Mouse (Mus musculus) limb, embryonic 13.5 days (tissue): Measurements from ENCODE around the gene En2. TPM values are rescaled to one million over a fixed set of nuclear protein-coding genes. Genes with fewer than 3 reads are reported as not detected.

Experiments
- ATAC-seq: fragments of 200-750 bp; cut with Nextera tagmentation; 2 replicates; pipeline ENCODE4 v1.8.0; 2017; ENCODE audit warnings: low read depth, moderate number of reproducible peaks, moderate TSS enrichment; ENCODE audit not compliant: low FRiP score
- H3K27ac ChIP-seq: fragments of 300-500 bp; sonication (generic); 2 replicates; pipeline ENCODE4 v1.5.1; 2015; ENCODE audit warnings: inconsistent platforms, mild to moderate bottlenecking, moderate library complexity
- H3K27me3 ChIP-seq: fragments of 300-500 bp; sonication (generic); 2 replicates; pipeline ENCODE4 v1.6.1; 2015; ENCODE audit warnings: mild to moderate bottlenecking, inconsistent platforms
- H3K36me3 ChIP-seq: fragments of 300-500 bp; sonication (generic); 2 replicates; pipeline ENCODE4 v1.6.1; 2015; ENCODE audit warnings: inconsistent platforms, mild to moderate bottlenecking, moderate library complexity
- H3K4me1 ChIP-seq: fragments of 300-500 bp; sonication (generic); 2 replicates; pipeline ENCODE4 v1.6.1; 2015; ENCODE audit warnings: inconsistent platforms
- H3K4me2 ChIP-seq: fragments of 300-500 bp; sonication (generic); replicated peaks from 2 replicates; pipeline ENCODE4 v1.6.1; 2015; ENCODE audit warnings: inconsistent platforms, mild to moderate bottlenecking, moderate library complexity
- H3K4me3 ChIP-seq: fragments of 300-500 bp; sonication (generic); 2 replicates; pipeline ENCODE4 v1.5.1; 2015; ENCODE audit warnings: moderate library complexity, mild to moderate bottlenecking, inconsistent platforms
- H3K9ac ChIP-seq: fragments of 300-500 bp; sonication (generic); 2 replicates; pipeline ENCODE4 v1.6.1; 2015; ENCODE audit warnings: mild to moderate bottlenecking, inconsistent platforms
- H3K9me3 ChIP-seq: fragments of 300-500 bp; sonication (generic); 2 replicates; pipeline ENCODE4 v1.6.1; 2016; ENCODE audit warnings: inconsistent platforms
- whole genome bisulfite sequencing: fragments of 180-500 bp; shearing (Covaris S2); methylation state at CpG from one replicate; pipeline ENCODE4 v1.1.7; 2015; 5-methylcytosine and 5-hydroxymethylcytosine counted together
- polyA plus RNA-seq: library from polyadenylated mRNA; unstranded; fragments of >200 nt; fragmentation: Nextera tagmentation; extraction: Ambion mirVana; gene quantifications from 2 replicates; pipeline ENCODE4 v1.2.1, GENCODE M21; 2015

En2 gene
- polyA plus RNA-seq, 1 experiment from 2014 or later: not detected

- Histone ChIP-seq H3K9me3 (no peaks in the 10 kb centered on the region), H3K27me3 (peaks cover 95% of the 10 kb centered on the region), H3K36me3 (no peaks in the 10 kb centered on the region), H3K4me2 (no peak overlapping the region), H3K9ac (no peak overlapping the region), H3K4me1 (no peaks in the 10 kb centered on the region), H3K4me3 (no peak overlapping the region), H3K27ac (no peak overlapping the region)
- no peak for ATAC-seq
- 0% methylated on average over 1 of the region's 1 CpGs for WGBS
Observed at GRCm38 (mm10) chr5:28173674-28174073, 8.2 kb downstream of the En2 start.

- no peak for ATAC-seq
- H3K36me3 ChIP-seq: no peaks in the 10 kb centered on the region
- H3K27me3 ChIP-seq: peaks cover 95% of the 10 kb centered on the region
- H3K9ac ChIP-seq: no peak overlapping the region
- no peak overlapping the region for H3K4me3 ChIP-seq
- H3K4me1 ChIP-seq: no peaks in the 10 kb centered on the region
- H3K9me3 ChIP-seq: no peaks in the 10 kb centered on the region
- no peak overlapping the region for H3K27ac ChIP-seq
- no peak overlapping the region for H3K4me2 ChIP-seq
- WGBS: 1% methylated on average over 9 of the region's 9 CpGs
Observed at GRCm38 (mm10) chr5:28174086-28174485, 8.6 kb downstream of the En2 start.

GRCm38 (mm10) chr5:28174876-28175569, 9.5 kb downstream of the En2 start:
- H3K27me3 ChIP-seq: peaks cover 95% of the 10 kb centered on the region
- under 1% methylated on average over 24 of the region's 24 CpGs for WGBS
- H3K4me2 ChIP-seq: no peak overlapping the region
- no peaks in the 10 kb centered on the region for H3K36me3 ChIP-seq
- no peaks in the 10 kb centered on the region for H3K9me3 ChIP-seq
- H3K27ac ChIP-seq: no peak overlapping the region
- no peak for ATAC-seq
- H3K9ac ChIP-seq: no peak overlapping the region
- no peaks in the 10 kb centered on the region for H3K4me1 ChIP-seq
- no peak overlapping the region for H3K4me3 ChIP-seq

GRCm38 (mm10) chr5:28175570-28175919, 10.1 kb downstream of the En2 start:
- Histone ChIP-seq H3K9me3 (no peaks in the 10 kb centered on the region), H3K4me2 (no peak overlapping the region), H3K27ac (no peak overlapping the region), H3K27me3 (peaks cover 97% of the 10 kb centered on the region), H3K36me3 (no peaks in the 10 kb centered on the region), H3K4me1 (no peaks in the 10 kb centered on the region), H3K4me3 (no peak overlapping the region), H3K9ac (no peak overlapping the region)
- WGBS: 2% methylated on average over 10 of the region's 10 CpGs
- ATAC-seq: no peak

GRCm38 (mm10) chr5:28176023-28176422, 10.5 kb downstream of the En2 start:
- Histone ChIP-seq H3K4me1 (no peaks in the 10 kb centered on the region), H3K9ac (no peak overlapping the region), H3K36me3 (no peaks in the 10 kb centered on the region), H3K27ac (no peak overlapping the region), H3K4me3 (no peak overlapping the region), H3K4me2 (no peak overlapping the region), H3K9me3 (no peaks in the 10 kb centered on the region), H3K27me3 (peaks cover 97% of the 10 kb centered on the region)
- 6% methylated on average over 4 of the region's 4 CpGs for WGBS
- no peak for ATAC-seq

GRCm38 (mm10) chr5:28176585-28176984, 11.1 kb downstream of the En2 start:
- Histone ChIP-seq H3K36me3 (no peaks in the 10 kb centered on the region), H3K4me3 (no peak overlapping the region)
- 0% methylated on average over 2 of the region's 2 CpGs for WGBS

GRCm38 (mm10) chr5:28178322-28178721, 12.8 kb downstream of the En2 start:
- Histone ChIP-seq H3K36me3 (no peaks in the 10 kb centered on the region), H3K27me3 (peaks cover 91% of the 10 kb centered on the region), H3K9me3 (no peaks in the 10 kb centered on the region), H3K4me3 (no peak overlapping the region), H3K9ac (no peak overlapping the region), H3K4me1 (no peaks in the 10 kb centered on the region), H3K4me2 (no peak overlapping the region), H3K27ac (no peak overlapping the region)
- ATAC-seq: no peak
- WGBS: 21% methylated on average over 5 of the region's 5 CpGs

More at GRCm38 (mm10) chr5:28176585-28176984, 11.1 kb downstream of the En2 start:
- no peak overlapping the region for H3K9ac ChIP-seq
- H3K4me1 ChIP-seq: no peaks in the 10 kb centered on the region
- H3K27me3 ChIP-seq: peaks cover 99% of the 10 kb centered on the region
- ATAC-seq: no peak
- no peaks in the 10 kb centered on the region for H3K9me3 ChIP-seq
- H3K27ac ChIP-seq: no peak overlapping the region
- no peak overlapping the region for H3K4me2 ChIP-seq

GRCm38 (mm10) chr5:28179237-28179790, 13.8 kb downstream of the En2 start:
- peaks cover 87% of the 10 kb centered on the region for H3K27me3 ChIP-seq
- no peak for ATAC-seq
- H3K9ac ChIP-seq: no peak overlapping the region
- H3K9me3 ChIP-seq: no peaks in the 10 kb centered on the region
- H3K4me1 ChIP-seq: no peaks in the 10 kb centered on the region
- H3K27ac ChIP-seq: no peak overlapping the region
- no peak overlapping the region for H3K4me2 ChIP-seq
- no peaks in the 10 kb centered on the region for H3K36me3 ChIP-seq
- 26% methylated on average over 7 of the region's 7 CpGs for WGBS
- no peak overlapping the region for H3K4me3 ChIP-seq

- H3K27ac ChIP-seq: no peak overlapping the region
- no peak overlapping the region for H3K9ac ChIP-seq
- H3K36me3 ChIP-seq: no peaks in the 10 kb centered on the region
- H3K27me3 ChIP-seq: peaks cover 35% of the 10 kb centered on the region
- no peak for ATAC-seq
- H3K4me2 ChIP-seq: no peak overlapping the region
- H3K9me3 ChIP-seq: no peaks in the 10 kb centered on the region
- no peak overlapping the region for H3K4me3 ChIP-seq
- no peaks in the 10 kb centered on the region for H3K4me1 ChIP-seq
- 64% methylated on average over 3 of the region's 3 CpGs for WGBS
Observed at GRCm38 (mm10) chr5:28191201-28192098, 26.0 kb downstream of the En2 start.

- Histone ChIP-seq H3K36me3 (no peaks in the 10 kb centered on the region), H3K9ac (no peak overlapping the region), H3K9me3 (no peaks in the 10 kb centered on the region), H3K27ac (no peak overlapping the region), H3K4me3 (no peak overlapping the region), H3K27me3 (peaks cover 33% of the 10 kb centered on the region), H3K4me1 (no peaks in the 10 kb centered on the region), H3K4me2 (no peak overlapping the region)
- 62% methylated on average over 4 of the region's 4 CpGs for WGBS
- no peak for ATAC-seq
Observed at GRCm38 (mm10) chr5:28192099-28192454, 26.6 kb downstream of the En2 start.

GRCm38 (mm10) chr5:28195473-28195872, 30.0 kb downstream of the En2 start:
- Histone ChIP-seq H3K27ac (no peak overlapping the region), H3K9me3 (no peaks in the 10 kb centered on the region), H3K27me3 (peaks cover 43% of the 10 kb centered on the region), H3K36me3 (no peaks in the 10 kb centered on the region), H3K9ac (no peak overlapping the region), H3K4me2 (no peak overlapping the region), H3K4me1 (no peaks in the 10 kb centered on the region), H3K4me3 (no peak overlapping the region)
- WGBS: 36% methylated on average over 2 of the region's 2 CpGs
- no peak for ATAC-seq

- Histone ChIP-seq H3K27ac (no peak overlapping the region), H3K27me3 (peaks cover 56% of the 10 kb centered on the region), H3K4me1 (no peaks in the 10 kb centered on the region), H3K36me3 (no peaks in the 10 kb centered on the region), H3K4me3 (no peak overlapping the region), H3K4me2 (no peak overlapping the region), H3K9me3 (no peaks in the 10 kb centered on the region), H3K9ac (no peak overlapping the region)
- 45% methylated on average over 7 of the region's 7 CpGs for WGBS
- ATAC-seq: no peak
Observed at GRCm38 (mm10) chr5:28199089-28199873, 33.8 kb downstream of the En2 start.
